Mouse (Mus musculus): ENCODE measurements around the gene Gm21891. TPM values are rescaled to one million over a fixed set of nuclear protein-coding genes. Genes with fewer than 3 reads are reported as not detected.
"Not testable (repeated sequence)": the region's sequence is repeated elsewhere in the genome, so short reads cannot be mapped to it uniquely, and the experiment has no call there.

Gm21891 gene
- polyA plus RNA-seq (2015; fragmentation: Nextera tagmentation; extraction: Ambion mirVana): not detected in 2 replicates

- H3K4me3 ChIP-seq; H3K9me3 ChIP-seq; ATAC-seq (ENCODE audit: low FRiP score, low read depth); H3K27ac ChIP-seq; H3K4me1 ChIP-seq; H3K36me3 ChIP-seq; H3K9ac ChIP-seq; H3K27me3 ChIP-seq; H3K4me2 ChIP-seq (replicated peaks): not testable (repeated sequence)
- no CpG with 5 or more reads among the region's 3 CpGs for WGBS
Measured at GRCm38 (mm10) chrY:13133392-13133791, at the start of gene Gm21891. Gene Gm21891 (minus strand): TSS chrY:13133492.

GRCm38 (mm10) chrY:13161668-13162067, 28.4 kb upstream of the Gm21891 start, which contains the start of gene Gm21425:
Gene Gm21425 (plus strand): TSS chrY:13161968.
- H3K36me3 ChIP-seq; H3K9ac ChIP-seq; H3K4me3 ChIP-seq; H3K27me3 ChIP-seq; H3K9me3 ChIP-seq; H3K4me2 ChIP-seq (replicated peaks); H3K4me1 ChIP-seq; H3K27ac ChIP-seq; ATAC-seq (ENCODE audit: low FRiP score, low read depth): not testable (repeated sequence)

Other genes starting within 250 kb of the Gm21891 start
- gene Gm20807, start 90.6 kb downstream of the Gm21891 start, polyA plus RNA-seq (2015; fragmentation: Nextera tagmentation; extraction: Ambion mirVana): not detected in 2 replicates
- gene Gm21425, start 28.5 kb upstream of the Gm21891 start, polyA plus RNA-seq (2015; fragmentation: Nextera tagmentation; extraction: Ambion mirVana): not detected in 2 replicates
- not detected in 2 replicates for gene Gm21828, start 90.4 kb upstream of the Gm21891 start, polyA plus RNA-seq (2015; fragmentation: Nextera tagmentation; extraction: Ambion mirVana)
- not detected in 2 replicates for gene Gm21440, start 118.9 kb upstream of the Gm21891 start, polyA plus RNA-seq (2015; fragmentation: Nextera tagmentation; extraction: Ambion mirVana)
- not detected in 2 replicates for gene Gm21454, start 119.0 kb upstream of the Gm21891 start, polyA plus RNA-seq (2015; fragmentation: Nextera tagmentation; extraction: Ambion mirVana)
- not detected in 2 replicates for gene Gm21725, start 215.6 kb upstream of the Gm21891 start, polyA plus RNA-seq (2015; fragmentation: Nextera tagmentation; extraction: Ambion mirVana)

All from limb, embryonic 13.5 days (tissue).